Comparison of ENCODE assay signal across 8 mouse cellular contexts in the genomic region with DNA sequence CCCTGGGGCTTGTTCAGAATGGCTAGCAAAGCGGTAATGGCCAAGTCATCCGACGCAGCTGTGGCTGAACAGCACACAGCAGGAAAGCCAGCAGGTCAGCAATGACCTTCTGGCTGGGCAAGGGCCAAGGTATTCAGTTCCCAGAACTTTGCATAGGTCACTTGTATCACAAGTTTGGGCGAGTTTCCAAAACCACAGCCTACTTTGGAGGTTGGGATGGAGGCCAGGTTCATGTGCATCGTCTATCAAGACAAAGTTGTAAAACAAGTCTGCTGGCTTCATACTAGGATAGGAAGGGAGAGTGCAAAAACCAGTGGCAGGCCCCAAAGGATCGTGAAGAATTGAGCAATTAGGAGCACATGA.
DNase-seq lines count a peak whose midpoint lies in the region; ATAC-seq and TF ChIP-seq lines count a peak whose summit lies in the region.

No protein-coding gene starts in this region.

- H3K9ac ChIP-seq in lung, postnatal 0 days (replicated peaks; ENCODE audit: low read depth) = no peak overlapping the region

- intact Hi-C loops in heart, postnatal 10 days (cut with DNase I) = loop anchor here (5.0 kb wide), 1 partner anchor 46 kb away; no protein-coding TSS in a partner anchor

- WGBS in heart, embryonic 10.5 days = 79% methylated on average over 6 of the region's 6 CpGs
- WGBS in lung, postnatal 0 days = 63% methylated on average over 6 of the region's 6 CpGs
- 72% methylated on average over 6 of the region's 6 CpGs for WGBS in forebrain, embryonic 10.5 days

- no peaks in the 10 kb centered on the region for H3K9me3 ChIP-seq in heart, embryonic 10.5 days
- no peaks in the 10 kb centered on the region for H3K9me3 ChIP-seq in lung, postnatal 0 days (ENCODE audit: low read length)
- H3K9me3 ChIP-seq in forebrain, embryonic 10.5 days = no peaks in the 10 kb centered on the region

- H3K27me3 ChIP-seq in heart, embryonic 10.5 days (ENCODE audit: insufficient read depth, poor library complexity, severe bottlenecking) = no peaks in the 10 kb centered on the region
- no peaks in the 10 kb centered on the region for H3K27me3 ChIP-seq in lung, postnatal 0 days (replicated peaks; ENCODE audit: insufficient read depth, low read length)
- H3K27me3 ChIP-seq in forebrain, embryonic 10.5 days (ENCODE audit: poor library complexity, severe bottlenecking) = no peaks in the 10 kb centered on the region

- H3K4me2 ChIP-seq in lung, postnatal 0 days (replicated peaks; ENCODE audit: low read depth, low read length) = no peak overlapping the region

- no peak overlapping the region for H3K4me3 ChIP-seq in heart, embryonic 10.5 days
- H3K4me3 ChIP-seq in lung, postnatal 0 days (ENCODE audit: low read depth, low read length) = no peak overlapping the region
- H3K4me3 ChIP-seq in forebrain, embryonic 10.5 days = no peak overlapping the region

- DNase-seq in heart, adult 18-20 months = peak; percentile 93 to 94
- no peak for DNase-seq in heart, embryonic 10.5 days (ENCODE audit: low spot score)
- peak; percentile 86 for DNase-seq in adrenal gland, adult 8-10 months
- DNase-seq in heart, postnatal 10 days = peak; percentile 89 to 94
- peak; percentile 7 for DNase-seq in lung, postnatal 0 days (ENCODE audit: low spot score)
- no peak for DNase-seq in forebrain, embryonic 10.5 days (ENCODE audit: extremely low spot score, low spot score)

- TF ChIP-seq EP300 in lung, postnatal 0 days (IDR thresholded peaks at IDR 0.05) = no peak

- no peak; the same call in 1 of the 2 replicates for ATAC-seq in lung, postnatal 0 days
- no peak for ATAC-seq in granulocyte monocyte progenitor cell, adult 5-6 weeks (replicated peaks; ENCODE audit: poor library complexity, severe bottlenecking)
- no peak for ATAC-seq in megakaryocyte progenitor cell, adult 5-6 weeks (replicated peaks; ENCODE audit: poor library complexity)

- no peak overlapping the region for H3K27ac ChIP-seq in heart, embryonic 10.5 days
- no peak overlapping the region for H3K27ac ChIP-seq in lung, postnatal 0 days (ENCODE audit: low read length)
- H3K27ac ChIP-seq in forebrain, embryonic 10.5 days = no peak overlapping the region

- no peak for TF ChIP-seq CTCF in lung, postnatal 0 days (IDR thresholded peaks at IDR 0.05)

- no peaks in the 10 kb centered on the region for H3K36me3 ChIP-seq in heart, embryonic 10.5 days
- H3K36me3 ChIP-seq in lung, postnatal 0 days (ENCODE audit: insufficient read depth, low read length) = no peaks in the 10 kb centered on the region
- H3K36me3 ChIP-seq in forebrain, embryonic 10.5 days (replicated peaks) = no peaks in the 10 kb centered on the region

- H3K4me1 ChIP-seq in heart, embryonic 10.5 days = no peaks in the 10 kb centered on the region
- H3K4me1 ChIP-seq in lung, postnatal 0 days (ENCODE audit: insufficient read depth, low read depth, low read length) = no peaks in the 10 kb centered on the region
- no peaks in the 10 kb centered on the region for H3K4me1 ChIP-seq in forebrain, embryonic 10.5 days

Comparison
In these comparisons a context has a peak if more than half of its experiments do, and no peak if none do; other contexts are left out.
1. DNase-seq: peak in heart, adult 18-20 months (2 of 2), adrenal gland, adult 8-10 months (single experiment), heart, postnatal 10 days (2 of 2) and lung, postnatal 0 days (single experiment); none in heart, embryonic 10.5 days (single experiment) and forebrain, embryonic 10.5 days (single experiment).